Mouse (Mus musculus) CH12F3 (cell line): ENCODE data around the gene Tmem150a.

ENCODE experiments used
- in situ Hi-C: fragments of 300-500 bp; cut with MboI; formaldehyde crosslinking; loops from 2 replicates; pipeline ENCODE4 v1.14.3; 2020; ENCODE audit warnings: low sequenced_read_pairs

The Tmem150a gene

DNA sequence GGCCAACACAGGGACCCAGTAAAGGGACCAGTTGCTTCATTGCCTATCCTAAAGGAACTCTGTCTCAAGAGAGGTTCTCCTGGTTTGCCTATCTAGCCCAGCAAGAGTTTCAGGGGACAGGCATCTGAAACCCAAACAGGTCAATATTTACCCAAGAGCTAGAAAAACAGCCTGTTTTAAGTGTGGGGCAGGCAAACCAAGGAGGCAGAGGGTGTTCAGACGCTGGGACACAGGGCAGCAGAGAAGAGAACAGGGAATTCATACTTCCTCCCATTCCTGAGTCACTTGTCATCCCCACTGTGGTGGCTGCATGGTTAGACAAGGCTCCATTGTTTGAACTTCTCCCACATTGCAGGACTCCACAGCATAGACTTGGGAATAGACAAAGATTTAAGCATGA is 16.3 kb downstream of the Tmem150a start:
- in situ Hi-C loops: no loop called here

GRCm38 (mm10) chr6:72373184-72373583 is 17.9 kb downstream of the Tmem150a start:
- in situ Hi-C loops: no loop called here

DNA sequence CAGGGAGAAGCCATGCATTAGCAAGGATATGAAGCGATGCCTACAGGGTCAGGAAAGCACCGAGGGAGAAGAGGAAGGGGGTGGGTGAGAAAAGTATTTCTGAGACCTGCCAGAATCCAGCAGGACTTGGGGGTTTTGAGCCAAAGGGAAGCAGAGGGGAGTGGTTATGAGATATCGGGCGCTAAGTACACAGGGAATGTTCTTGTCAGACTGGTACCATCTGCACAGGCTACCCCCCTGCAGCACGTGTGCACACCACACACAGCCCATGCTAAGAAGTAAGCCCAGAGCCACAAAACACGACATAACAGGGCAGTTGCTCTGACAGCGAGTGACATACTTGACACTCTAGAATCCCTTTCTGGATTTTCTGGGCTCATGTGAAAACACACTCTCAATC is 19.0 kb downstream of the Tmem150a start:
- in situ Hi-C loops: no loop called here

DNA sequence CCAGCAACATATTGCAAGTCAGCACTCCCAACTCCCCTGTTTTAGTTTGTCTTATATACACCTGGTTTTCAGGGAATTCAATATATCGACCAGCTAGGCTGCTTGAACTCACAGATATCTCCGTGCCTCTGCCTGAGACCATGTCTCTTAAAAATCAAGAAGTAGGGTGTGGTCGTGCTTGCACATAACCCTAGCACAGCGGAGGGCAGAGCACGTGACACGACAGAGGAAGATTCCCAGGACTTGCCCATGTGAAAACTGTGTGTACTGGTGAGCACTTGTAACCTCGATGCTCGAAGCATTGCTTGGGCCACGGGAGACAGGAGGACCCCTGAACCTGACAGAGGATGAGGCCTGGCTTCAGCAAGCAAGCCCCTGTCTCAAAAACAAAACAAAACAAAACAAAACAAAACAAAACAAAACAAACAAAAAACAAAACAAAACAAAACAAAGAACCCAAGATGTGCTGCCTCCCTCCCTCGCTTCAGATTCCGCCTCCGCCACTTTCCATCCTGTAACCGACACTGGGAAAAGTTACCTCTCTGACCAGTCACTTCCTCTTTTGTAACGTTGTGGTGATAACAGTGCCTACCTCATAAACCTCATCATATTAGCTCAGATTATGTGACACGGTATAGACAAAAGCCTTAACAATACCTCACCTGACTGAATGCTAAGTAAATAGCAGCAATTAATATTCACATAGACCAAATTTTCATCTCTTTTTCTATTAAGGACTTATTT is 19.7 kb downstream of the Tmem150a start:
- in situ Hi-C loops: no loop called here

GRCm38 (mm10) chr6:72378510-72379234 is 23.4 kb downstream of the Tmem150a start:
- in situ Hi-C loops: no loop called here

DNA sequence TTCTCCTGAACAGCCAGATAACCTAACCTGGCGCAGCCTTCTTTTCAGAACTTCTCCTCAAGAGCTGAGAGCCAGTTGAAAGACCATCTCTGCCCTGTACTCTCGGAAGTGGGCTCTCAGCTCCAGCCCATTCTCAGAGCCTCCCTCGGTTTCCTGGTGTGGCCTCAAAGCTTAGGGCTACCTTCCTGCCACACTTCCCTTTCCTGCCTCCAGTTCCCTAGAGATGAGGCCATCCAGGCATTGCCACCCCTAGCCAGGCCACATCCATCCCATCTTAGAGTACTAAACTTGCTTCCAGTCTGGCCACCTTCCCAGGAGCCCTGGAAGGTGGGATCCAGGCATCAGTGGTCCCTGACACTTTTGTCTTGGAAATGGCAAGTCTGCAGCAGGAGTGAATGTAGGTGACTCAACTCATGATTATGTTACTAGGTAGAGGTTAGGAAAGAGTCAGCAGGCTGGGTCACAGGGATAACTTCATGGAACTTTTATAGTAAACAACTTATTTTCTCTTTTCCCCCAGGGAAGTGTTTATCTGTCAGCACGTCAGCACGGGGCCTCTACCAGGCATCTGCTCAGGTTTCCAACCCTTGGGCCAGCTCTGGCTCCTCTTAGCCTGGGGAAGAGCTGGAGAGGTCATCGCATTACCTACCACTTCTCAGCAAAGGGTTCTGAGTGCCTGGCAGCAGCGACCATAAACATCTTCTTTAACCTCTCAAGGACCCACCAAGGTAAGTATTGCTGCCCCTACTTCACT is 24.3 kb downstream of the Tmem150a start:
- in situ Hi-C loops: no loop called here

GRCm38 (mm10) chr6:72380131-72380770 is 25.0 kb downstream of the Tmem150a start, which contains the start of gene Vamp5:
Gene Vamp5 (minus strand): TSS chr6:72380468.
- in situ Hi-C loops: no loop called here

DNA sequence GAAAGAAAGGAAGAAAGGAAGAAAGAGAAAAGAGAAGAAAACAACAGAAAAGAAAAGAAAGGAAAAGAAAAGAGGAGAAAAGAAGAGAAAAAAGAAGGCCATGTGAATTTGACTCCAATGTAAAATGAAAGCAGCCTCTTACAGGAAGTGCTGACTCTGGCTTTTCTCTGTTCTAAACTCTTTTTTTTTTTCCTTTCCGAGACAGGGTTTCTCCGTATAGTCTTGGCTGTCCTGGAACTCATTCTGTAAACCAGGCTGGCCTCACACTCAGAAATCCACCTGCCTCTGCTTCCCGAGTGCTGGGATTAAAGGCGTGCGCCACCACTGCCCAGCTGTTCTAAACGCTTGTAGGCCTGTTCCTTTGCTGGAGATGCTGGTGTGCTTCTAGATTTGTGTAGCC is 27.2 kb downstream of the Tmem150a start:
- in situ Hi-C loops: no loop called here

DNA sequence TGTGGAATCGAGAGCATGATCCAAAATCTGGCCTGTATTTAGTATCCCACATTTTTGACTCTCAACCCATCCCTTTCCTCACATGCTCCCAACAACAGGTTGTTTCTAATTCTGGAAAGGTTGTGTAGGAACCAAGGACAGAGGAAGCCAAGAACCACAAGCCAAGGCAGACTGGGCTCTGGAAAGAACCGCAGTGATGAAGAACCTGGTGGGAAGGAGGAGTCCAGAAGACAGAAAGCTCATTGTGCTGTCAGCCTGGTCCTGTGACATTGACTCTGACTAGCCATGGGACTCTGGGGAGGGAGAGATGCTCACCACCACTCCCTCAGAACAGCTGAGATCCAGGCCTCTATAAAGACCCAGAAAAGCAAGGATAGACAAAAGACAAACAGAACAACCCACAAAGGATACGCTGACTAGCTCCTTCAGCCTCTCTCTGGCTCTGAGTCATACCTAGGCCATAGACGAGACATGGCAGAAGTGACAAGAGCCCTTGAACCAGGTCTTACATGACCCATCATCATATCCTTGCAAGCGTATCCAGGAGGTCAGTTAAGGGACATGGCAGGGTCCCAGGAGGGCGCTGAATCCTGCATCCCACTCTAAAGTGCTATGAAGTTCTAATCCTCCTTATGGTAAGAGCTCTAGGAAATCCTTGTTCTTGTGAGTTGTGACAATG is 28.0 kb downstream of the Tmem150a start:
- in situ Hi-C loops: no loop called here

- in situ Hi-C loops: no loop called here
Observed at GRCm38 (mm10) chr6:72383952-72384351, 28.7 kb downstream of the Tmem150a start.

DNA sequence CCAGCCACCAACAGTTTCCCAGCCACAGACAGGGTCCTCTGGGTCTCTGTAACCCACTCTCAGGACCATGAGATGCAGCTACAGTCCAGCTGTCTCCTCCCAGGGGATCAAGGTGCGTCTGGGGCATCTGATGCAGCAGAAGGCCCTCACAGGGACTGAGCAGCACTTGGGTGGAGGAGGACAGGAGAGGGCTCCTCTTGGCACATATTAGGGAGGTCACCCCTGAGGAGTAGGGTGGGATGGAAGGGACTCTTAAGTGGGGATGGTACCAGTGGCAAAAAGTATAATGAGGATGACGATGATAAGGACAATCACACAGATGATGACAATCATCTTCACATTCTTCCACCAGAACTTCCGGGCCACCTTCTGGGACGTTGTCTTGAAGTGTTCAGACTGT is 30.0 kb downstream of the Tmem150a start:
- in situ Hi-C loops: no loop called here

- in situ Hi-C loops: no loop called here
Observed at GRCm38 (mm10) chr6:72386561-72386960, 31.3 kb downstream of the Tmem150a start.

DNA sequence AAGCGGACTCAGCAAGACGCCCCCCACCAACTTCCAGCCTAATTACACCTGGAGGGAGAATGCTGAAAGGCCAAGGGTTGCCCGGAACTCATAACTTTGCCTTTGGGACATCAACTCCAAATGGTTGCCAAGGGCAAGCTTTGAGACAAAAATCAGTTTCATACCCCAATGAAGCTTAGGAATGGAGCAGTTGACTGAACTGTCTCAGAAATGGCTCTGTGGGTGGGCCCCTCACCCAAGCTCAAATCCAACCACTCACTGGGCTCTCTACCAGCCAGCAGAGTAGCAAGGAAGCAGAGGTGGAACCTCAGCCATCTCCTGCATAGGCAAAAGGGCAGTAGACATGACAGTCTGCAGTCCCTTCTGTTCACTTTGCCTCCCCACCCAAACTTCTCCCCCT is 32.6 kb downstream of the Tmem150a start:
- in situ Hi-C loops: no loop called here

- in situ Hi-C loops: no loop called here
Observed at GRCm38 (mm10) chr6:72388266-72388665, 33.0 kb downstream of the Tmem150a start.

DNA sequence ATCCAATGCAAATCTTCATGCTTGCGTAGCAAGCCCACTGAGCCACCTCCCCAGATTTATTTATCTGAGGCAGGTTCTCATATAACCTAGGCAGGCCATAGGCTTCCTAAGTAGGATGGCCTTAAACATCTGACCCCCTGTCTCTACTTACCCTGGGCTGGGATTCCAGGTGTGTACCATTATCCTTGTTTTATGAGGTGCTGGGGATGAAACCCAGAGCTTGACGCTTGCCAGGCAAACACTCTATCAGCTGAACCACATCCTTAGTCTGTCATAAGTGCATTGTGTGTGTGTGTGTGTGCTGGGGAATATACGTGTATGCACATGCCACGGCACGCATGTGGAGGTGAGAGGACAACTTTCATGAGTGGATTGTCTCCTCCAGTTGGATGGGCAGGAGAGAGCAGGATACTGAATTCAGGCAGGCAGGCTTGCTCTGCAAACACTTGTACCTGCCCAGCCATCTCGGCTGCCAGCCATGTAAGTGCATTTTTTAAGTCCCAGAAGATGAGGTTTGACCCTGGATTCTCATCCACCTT is 33.6 kb downstream of the Tmem150a start:
- in situ Hi-C loops: no loop called here

DNA sequence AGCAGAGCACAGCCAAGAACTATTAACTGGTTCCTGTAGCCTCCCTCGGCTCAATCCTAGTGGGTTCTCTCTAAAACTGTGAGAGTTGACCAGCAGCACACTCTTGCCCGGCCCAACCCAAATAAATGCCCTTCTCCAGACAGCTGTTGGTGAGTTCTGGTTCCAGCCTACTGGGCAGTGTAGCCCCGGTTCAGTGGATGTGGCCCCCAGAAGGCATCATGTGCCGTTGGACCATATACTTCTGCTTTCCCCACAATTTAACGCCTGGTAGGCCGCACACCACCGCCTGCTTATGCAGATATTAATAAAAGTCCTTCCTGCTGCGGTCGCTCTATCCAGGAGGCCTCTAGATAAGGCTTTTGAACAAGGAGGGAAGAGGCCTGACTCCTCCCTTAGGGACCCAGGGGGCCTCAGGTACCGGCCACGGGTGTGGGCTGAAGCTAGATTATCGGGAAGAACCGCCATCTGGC is 34.3 kb downstream of the Tmem150a start:
- in situ Hi-C loops: no loop called here

DNA sequence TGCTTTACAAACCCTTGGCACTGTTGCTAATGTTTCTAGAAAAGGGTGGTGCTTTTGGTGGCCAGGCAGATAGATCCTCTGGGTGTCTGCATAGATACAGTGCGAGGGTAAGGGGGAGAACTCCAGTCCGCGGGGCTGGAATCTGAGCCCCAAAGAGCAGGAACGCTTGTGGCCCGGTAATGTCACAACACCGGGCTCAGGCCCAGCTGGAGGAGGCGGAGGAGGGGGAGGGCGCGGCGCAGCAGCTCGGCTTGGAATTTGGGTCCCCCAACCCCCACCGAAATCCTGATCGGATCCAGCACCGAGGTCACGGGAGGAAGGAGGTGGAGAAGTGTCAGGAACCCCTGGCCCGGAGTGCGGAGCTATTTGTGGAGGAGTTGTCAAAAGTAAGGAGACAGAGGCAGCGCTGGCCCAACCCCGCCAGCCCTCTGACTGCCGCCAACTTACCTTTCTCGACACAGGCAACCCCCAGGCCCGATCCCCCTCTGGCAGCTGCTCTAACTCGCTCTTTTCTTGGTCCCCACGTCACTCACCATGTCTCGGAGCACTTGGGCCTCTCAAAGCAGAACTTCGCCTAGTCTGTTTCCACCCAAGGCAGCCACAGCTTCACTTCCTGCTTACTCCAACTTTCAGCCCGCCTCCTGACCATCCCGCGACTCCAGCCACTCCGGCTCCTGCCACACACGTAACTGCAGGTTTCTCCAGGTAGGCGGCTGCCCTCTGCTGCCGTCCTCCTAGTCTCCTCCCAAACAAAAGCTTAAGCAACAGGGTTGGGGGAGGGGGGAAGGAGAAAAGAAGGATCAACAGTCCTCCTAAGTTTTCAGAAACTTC is 34.9 kb downstream of the Tmem150a start, which contains the start of gene Vamp8:
TSS of gene Vamp8 (minus strand) at position 763 of the 831 bp plus-strand sequence.
- in situ Hi-C loops: no loop called here

DNA sequence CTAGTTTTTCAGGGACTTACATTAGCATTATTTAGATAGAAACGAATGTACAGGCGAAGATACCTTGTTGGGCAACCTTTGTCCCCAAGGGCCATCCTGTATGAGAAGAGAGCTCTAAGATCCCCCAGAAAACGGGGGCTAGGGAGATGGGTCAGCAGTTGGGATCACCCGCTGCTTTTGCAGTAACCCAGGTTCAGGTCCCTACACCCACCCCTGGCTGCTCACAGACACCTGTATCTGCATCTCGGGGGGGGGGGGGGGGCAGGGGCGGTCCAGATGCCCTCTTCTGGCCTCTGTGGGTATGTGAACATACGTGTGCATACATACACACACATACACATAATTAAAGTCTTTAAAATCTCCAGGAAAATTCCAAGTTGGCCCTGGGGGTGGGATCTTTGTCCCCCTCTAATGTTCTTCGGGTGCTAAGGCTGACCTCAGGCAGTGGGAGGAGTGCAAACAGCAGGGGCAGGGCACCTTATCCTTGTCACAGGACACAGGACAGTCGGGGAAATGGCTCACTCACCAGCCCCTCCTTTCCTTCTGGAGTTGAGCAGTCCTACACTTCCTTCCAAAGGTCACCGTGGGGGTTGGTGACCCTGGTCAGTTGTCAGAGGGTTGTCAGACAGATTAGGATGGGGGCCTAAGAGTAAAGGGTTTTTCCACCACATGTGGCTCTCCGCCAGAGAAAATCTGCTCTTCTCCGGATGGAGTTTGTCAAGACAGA is 35.7 kb downstream of the Tmem150a start:
- in situ Hi-C loops: no loop called here

DNA sequence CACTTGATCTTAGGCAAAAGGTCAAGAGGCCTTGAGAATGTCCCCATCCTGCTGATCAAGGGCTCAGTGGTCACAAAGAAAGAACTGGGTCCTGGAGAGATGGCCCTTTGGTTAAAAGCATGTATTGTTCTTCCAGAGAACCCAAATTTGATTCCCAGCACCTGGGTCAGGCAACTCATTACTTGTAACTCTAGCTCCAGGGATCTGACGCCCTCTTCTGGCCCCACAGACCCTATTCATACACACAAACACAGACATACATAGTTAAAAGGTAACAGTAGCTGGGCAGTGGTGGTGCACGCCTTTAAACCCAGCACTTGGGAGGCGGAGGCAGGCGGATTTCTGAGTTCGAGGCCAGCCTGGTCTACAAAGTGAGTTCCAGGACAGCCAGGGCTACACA is 37.1 kb downstream of the Tmem150a start:
- in situ Hi-C loops: no loop called here
